Mouse (Mus musculus) stomach, embryonic 16.5 days (tissue): ENCODE measurements at regions not wholly inside any gene's neighbourhood (a gene's known extent, or its start where the extent isn't known, plus 50 kb on each side); places are given as distances from the start of the nearest gene placed in this dataset.
A peak's percentile ranks its signal among the peaks of the same experiment; 100 is the strongest.

Experiments used
- ATAC-seq: fragments of 200-750 bp; cut with Nextera tagmentation; 2 replicates; pipeline ENCODE4 v1.8.0; 2017; ENCODE audit warnings: moderate number of reproducible peaks, moderate TSS enrichment; ENCODE audit not compliant: insufficient read depth, low FRiP score
- H3K27ac ChIP-seq: fragments of 300-500 bp; sonication (generic); 2 replicates; pipeline ENCODE4 v1.5.1; 2014; ENCODE audit warnings: low read length
- H3K27me3 ChIP-seq: fragments of 300-500 bp; sonication (generic); 2 replicates; pipeline ENCODE4 v1.6.1; 2014; ENCODE audit warnings: low read length, control low read depth, mixed read lengths; ENCODE audit not compliant: control insufficient read depth, insufficient read depth
- H3K36me3 ChIP-seq: fragments of 300-500 bp; sonication (generic); 2 replicates; pipeline ENCODE4 v1.6.1; 2014; ENCODE audit warnings: low read length; ENCODE audit not compliant: control insufficient read depth, insufficient read depth
- H3K4me1 ChIP-seq: fragments of 300-500 bp; sonication (generic); 2 replicates; pipeline ENCODE4 v1.6.1; 2014; ENCODE audit warnings: low read length, control low read depth, mixed read lengths; ENCODE audit not compliant: control insufficient read depth, insufficient read depth
- H3K4me2 ChIP-seq: fragments of 300-500 bp; sonication (generic); 2 replicates; pipeline ENCODE4 v1.6.1; 2014; ENCODE audit warnings: low read depth, low read length, mixed read lengths
- H3K4me3 ChIP-seq: fragments of 300-500 bp; sonication (generic); replicated peaks from 2 replicates; pipeline ENCODE4 v1.5.1; 2014; ENCODE audit warnings: mild to moderate bottlenecking, low read length
- H3K9ac ChIP-seq: fragments of 300-500 bp; sonication (generic); 2 replicates; pipeline ENCODE4 v1.6.1; 2014; ENCODE audit warnings: low read length
- H3K9me3 ChIP-seq: fragments of 300-500 bp; sonication (generic); replicated peaks from 2 replicates; pipeline ENCODE4 v1.6.1; 2016; ENCODE audit warnings: low read length, control low read depth; ENCODE audit not compliant: control insufficient read depth
- WGBS: fragments of 180-500 bp; shearing (Covaris S2); extraction: QIAGEN DNeasy Blood & Tissue Kit; methylation state at CpG from one replicate; pipeline ENCODE4 v1.1.7; 2014; 5-methylcytosine and 5-hydroxymethylcytosine counted together

DNA sequence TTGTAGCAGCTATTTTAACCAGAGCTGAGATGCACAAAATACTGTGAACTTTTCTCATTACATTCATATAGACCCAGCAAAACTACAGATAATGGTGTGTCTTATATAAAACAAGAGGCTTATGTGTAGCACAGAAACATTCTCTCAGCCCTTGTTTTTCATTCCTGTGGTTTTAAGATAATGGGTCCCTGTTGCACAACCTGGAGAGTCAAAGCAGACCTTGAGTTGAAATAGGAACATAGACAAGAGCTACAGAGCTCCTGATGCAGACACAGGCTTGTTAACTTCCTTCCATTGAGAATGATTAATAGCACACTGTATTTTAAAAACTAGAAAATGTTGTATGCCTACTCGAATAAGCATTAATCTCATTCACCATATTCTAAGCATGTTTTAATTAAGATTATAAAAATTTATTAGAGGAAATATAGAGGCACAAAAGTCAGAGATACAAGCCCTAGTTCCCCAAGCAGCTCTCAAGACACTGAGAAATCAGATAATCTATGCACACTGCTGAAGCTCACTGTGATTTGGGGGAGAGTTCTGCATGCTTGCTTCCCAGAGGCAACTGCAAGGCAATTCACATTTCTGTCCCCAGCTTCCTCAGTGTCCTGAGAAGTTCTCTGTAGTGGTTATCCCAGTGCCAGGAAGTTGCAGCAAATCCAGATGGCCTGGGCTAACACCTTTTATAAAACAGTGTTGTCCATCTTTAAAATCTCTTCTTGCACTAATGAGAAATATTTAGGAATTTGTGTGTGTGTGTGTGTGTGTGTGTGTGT is 666.8 kb downstream of the Inhba start:
- H3K4me3 ChIP-seq: no peak overlapping the region
- 54% methylated on average over 1 of the region's 1 CpGs for WGBS
- no peaks in the 10 kb centered on the region for H3K4me1 ChIP-seq
- H3K27ac ChIP-seq: no peak overlapping the region
- no peak for ATAC-seq
- no peaks in the 10 kb centered on the region for H3K27me3 ChIP-seq
- no peaks in the 10 kb centered on the region for H3K36me3 ChIP-seq
- H3K9ac ChIP-seq: no peak overlapping the region
- no peak overlapping the region for H3K4me2 ChIP-seq
- H3K9me3 ChIP-seq: no peaks in the 10 kb centered on the region

DNA sequence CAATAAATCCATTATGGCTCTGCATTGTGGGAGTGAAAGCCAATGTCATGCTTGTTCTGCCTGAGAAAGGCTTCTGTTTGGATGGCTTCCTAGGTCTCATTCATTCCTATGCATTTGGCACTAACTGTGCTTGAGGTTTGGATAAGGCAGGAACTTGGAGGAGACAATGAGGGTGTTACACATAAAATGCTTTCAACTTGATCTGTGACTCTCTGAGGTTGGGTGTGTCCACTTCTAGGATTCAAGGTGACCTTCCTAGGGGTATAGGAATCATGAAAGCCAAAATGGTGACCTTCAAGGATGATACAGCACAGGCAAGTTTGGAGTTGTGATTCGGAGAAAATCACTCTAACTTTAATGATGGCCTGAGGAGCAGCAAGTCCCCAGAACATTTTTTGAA is 682.5 kb downstream of the Inhba start:
- 77% methylated on average over 1 of the region's 1 CpGs for WGBS
- H3K4me1 ChIP-seq: no peaks in the 10 kb centered on the region
- H3K9ac ChIP-seq: no peak overlapping the region
- no peak overlapping the region for H3K4me2 ChIP-seq
- no peaks in the 10 kb centered on the region for H3K9me3 ChIP-seq
- no peak for ATAC-seq
- H3K27ac ChIP-seq: no peak overlapping the region
- no peaks in the 10 kb centered on the region for H3K36me3 ChIP-seq
- H3K27me3 ChIP-seq: no peaks in the 10 kb centered on the region
- H3K4me3 ChIP-seq: no peak overlapping the region

DNA sequence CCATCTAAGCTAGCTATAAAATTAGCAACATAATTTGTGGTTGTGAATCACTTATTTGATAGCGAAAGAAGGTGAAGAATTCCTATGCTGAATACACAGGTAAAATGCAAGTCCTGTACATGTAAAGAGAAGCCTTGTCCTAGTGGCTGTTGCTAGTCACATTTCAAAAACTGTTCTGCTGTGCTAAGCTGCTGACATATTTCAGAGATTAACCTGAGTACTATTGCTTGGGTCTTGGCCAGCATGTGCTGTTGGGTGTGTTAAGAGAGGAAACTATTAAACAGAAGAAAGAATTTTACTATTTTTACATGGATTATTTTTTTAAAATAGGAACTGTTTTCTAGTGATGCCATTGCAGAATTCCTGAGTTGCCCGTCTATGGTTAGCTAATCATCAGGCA is 689.3 kb downstream of the Inhba start:
- ATAC-seq: no peak
- Histone ChIP-seq H3K36me3 (no peaks in the 10 kb centered on the region), H3K9ac (no peak overlapping the region), H3K9me3 (no peaks in the 10 kb centered on the region), H3K4me2 (no peak overlapping the region), H3K27me3 (no peaks in the 10 kb centered on the region), H3K4me3 (no peak overlapping the region), H3K4me1 (no peaks in the 10 kb centered on the region), H3K27ac (no peak overlapping the region)
- WGBS: 80% methylated on average over 2 of the region's 2 CpGs

- WGBS: 74% methylated on average over 1 of the region's 1 CpGs
- no peaks in the 10 kb centered on the region for H3K27me3 ChIP-seq
- H3K9me3 ChIP-seq: no peaks in the 10 kb centered on the region
- H3K4me1 ChIP-seq: no peaks in the 10 kb centered on the region
- H3K4me2 ChIP-seq: no peak overlapping the region
- H3K4me3 ChIP-seq: no peak overlapping the region
- H3K36me3 ChIP-seq: no peaks in the 10 kb centered on the region
- no peak overlapping the region for H3K27ac ChIP-seq
- ATAC-seq: no peak
- no peak overlapping the region for H3K9ac ChIP-seq
These were observed 690.5 kb downstream of the Inhba start for GRCm38 (mm10) chr13:16702138-16702537.

DNA sequence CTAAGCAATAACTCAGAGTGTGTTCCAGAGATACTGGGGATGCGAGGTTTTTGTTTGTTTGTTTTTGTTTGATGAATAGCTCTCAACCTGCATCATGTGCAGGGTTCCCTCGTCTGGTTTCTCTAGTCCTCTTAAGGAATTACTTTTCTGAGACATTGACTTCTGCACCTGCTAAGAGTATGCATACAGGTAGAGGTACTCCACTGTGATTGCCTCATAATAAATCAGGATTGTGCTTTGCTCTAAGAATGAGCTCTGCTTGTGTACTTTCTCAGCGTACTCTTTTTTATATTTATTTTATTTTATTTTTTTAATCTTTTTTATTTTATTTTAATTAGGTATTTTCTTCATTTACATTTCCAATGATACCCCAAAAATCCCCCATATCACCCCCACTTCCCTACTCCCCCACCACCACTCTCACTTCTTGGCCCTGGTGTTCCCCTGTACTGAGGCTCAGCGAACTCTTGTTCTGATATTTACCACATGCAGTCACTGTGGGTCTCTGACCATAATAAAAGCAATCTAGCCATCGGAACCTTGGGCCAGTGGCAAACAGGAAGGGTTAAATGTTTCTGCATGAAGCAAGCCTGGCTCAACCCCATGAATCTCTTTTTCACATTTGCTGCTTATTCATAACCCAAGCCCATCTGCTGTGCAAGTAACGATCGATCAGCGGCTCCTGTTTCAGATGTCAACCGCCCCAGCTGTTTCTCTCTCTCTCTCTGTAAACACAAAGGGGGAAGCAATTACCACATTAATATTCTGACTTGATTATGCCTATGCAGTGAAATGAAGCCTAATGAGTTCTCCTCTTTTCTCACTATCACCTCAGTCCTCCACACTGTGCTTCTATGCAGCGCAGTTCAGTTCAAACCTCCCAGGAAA is 693.8 kb downstream of the Inhba start:
- 51% methylated on average over 10 of the region's 10 CpGs for WGBS
- Histone ChIP-seq H3K36me3 (no peaks in the 10 kb centered on the region), H3K4me3 (no peak overlapping the region), H3K27me3 (no peaks in the 10 kb centered on the region), H3K9ac (no peak overlapping the region), H3K4me2 (no peak overlapping the region), H3K4me1 (no peaks in the 10 kb centered on the region), H3K27ac (no peak overlapping the region), H3K9me3 (no peaks in the 10 kb centered on the region)
- ATAC-seq: peak; percentile 47; the same call in 1 of the 2 replicates

DNA sequence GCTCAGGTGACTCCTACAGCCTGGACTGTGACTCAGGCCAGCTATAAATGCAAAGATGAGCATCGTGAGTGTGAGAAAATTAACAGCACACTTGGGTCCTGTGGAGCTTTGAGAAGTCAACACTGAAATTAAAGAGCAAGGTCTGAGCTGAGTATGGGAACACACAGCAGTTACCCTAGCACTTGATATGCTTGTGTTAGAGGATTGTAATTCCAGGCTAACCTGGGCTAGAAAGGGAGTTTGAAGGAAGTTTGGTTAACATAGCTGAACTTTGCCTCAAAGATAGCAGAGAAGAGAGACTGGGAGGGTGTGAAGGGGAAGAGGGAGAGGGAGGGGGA is 694.4 kb downstream of the Inhba start:
- no peaks in the 10 kb centered on the region for H3K36me3 ChIP-seq
- no peaks in the 10 kb centered on the region for H3K4me1 ChIP-seq
- H3K9ac ChIP-seq: no peak overlapping the region
- no peak overlapping the region for H3K4me2 ChIP-seq
- no peak overlapping the region for H3K4me3 ChIP-seq
- no peak for ATAC-seq
- WGBS: 38% methylated on average over 1 of the region's 1 CpGs
- no peak overlapping the region for H3K27ac ChIP-seq
- no peaks in the 10 kb centered on the region for H3K27me3 ChIP-seq
- no peaks in the 10 kb centered on the region for H3K9me3 ChIP-seq

GRCm38 (mm10) chr13:16715296-16715960 is 703.8 kb downstream of the Inhba start:
- Histone ChIP-seq H3K4me1 (peaks cover 10% of the 10 kb centered on the region), H3K4me3 (no peak overlapping the region), H3K9me3 (no peaks in the 10 kb centered on the region), H3K9ac (no peak overlapping the region), H3K27ac (no peak overlapping the region), H3K27me3 (no peaks in the 10 kb centered on the region), H3K4me2 (no peak overlapping the region), H3K36me3 (no peaks in the 10 kb centered on the region)
- WGBS: 31% methylated on average over 5 of the region's 5 CpGs
- ATAC-seq: peak; percentile 82

DNA sequence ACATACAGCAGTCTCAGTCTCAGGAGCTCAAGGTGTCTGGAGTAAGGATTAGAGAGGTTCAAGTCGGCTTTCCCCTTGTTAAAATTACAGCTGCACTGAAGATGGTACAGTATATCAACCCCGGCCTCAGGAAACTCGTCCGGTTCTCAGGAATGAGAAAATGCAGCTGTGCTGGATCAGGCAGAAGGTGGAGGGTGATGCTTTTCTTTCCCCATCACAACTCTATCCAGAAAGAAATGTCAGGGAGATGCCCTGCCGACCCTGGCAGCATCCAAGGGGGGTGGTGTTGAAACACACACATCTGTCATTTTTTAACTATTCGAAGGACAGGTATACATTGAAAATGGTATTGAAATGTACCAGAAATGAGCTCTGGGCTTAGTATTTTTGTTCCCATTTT is 704.7 kb downstream of the Inhba start:
- H3K27ac ChIP-seq: no peak overlapping the region
- no peak overlapping the region for H3K4me2 ChIP-seq
- no peak overlapping the region for H3K4me3 ChIP-seq
- no peaks in the 10 kb centered on the region for H3K9me3 ChIP-seq
- ATAC-seq: no peak
- no peaks in the 10 kb centered on the region for H3K27me3 ChIP-seq
- no peak overlapping the region for H3K9ac ChIP-seq
- H3K4me1 ChIP-seq: peaks cover 10% of the 10 kb centered on the region
- no peaks in the 10 kb centered on the region for H3K36me3 ChIP-seq
- WGBS: 27% methylated on average over 6 of the region's 6 CpGs
